Mouse (Mus musculus): ENCODE measurements around the gene Fyn.

- TF ChIP-seq POLR2AphosphoS5 (IDR thresholded peaks at IDR 0.05; ENCODE audit: insufficient replicate concordance, low read depth, low read length) (no peak), CTCF (IDR thresholded peaks at IDR 0.05; ENCODE audit: low read depth, low read length) (no peak), TAL1 (conservative IDR thresholded peaks at IDR 0.05; ENCODE audit: low read depth, low read length) (no peak)
Measured at GRCm38 (mm10) chr10:39409602-39410001, 40.9 kb downstream of the Fyn start.
